8 mouse cellular contexts compared by ENCODE assay signal in genomic region chr4:118566161-118566676, GRCm38 (mm10). TPM values are rescaled to one million over a fixed set of nuclear protein-coding genes. Genes with fewer than 3 reads are reported as not detected.
DNase-seq lines count a peak whose midpoint lies in the region; TF ChIP-seq lines count a peak whose summit lies in the region.

No protein-coding gene starts in this region.

- no peak for TF ChIP-seq POLR2A in lung, adult 2 months (IDR thresholded peaks at IDR 0.05; ENCODE audit: borderline replicate concordance, extremely low read depth, low read depth, low read length)

- peak; percentile 64 to 81 for DNase-seq in cerebellum, postnatal 10 days
- DNase-seq in cerebellum, adult 9-11 months: no peak
- DNase-seq in ovary, postnatal 36 days (ENCODE audit: low spot score): peak; percentile 41
- DNase-seq in ovary, adult 18-20 months (ENCODE audit: low spot score): no peak
- peak; percentile 37 for DNase-seq in c-Kit-positive CD71-positive TER-119-negative erythroid progenitor cells, embryonic 14.5 days (ENCODE audit: low read depth)
- DNase-seq in kidney, adult 18-20 months: peak; percentile 62
- DNase-seq in lung, adult 2 months: peak; percentile 47
- peak; percentile 50 for DNase-seq in thymus, postnatal 0 days (ENCODE audit: low spot score)

- no peak overlapping the region for H3K4me3 ChIP-seq in lung, adult 2 months (replicated peaks; ENCODE audit: extremely low read depth, low read depth, low read length)

- H3K4me1 ChIP-seq in lung, adult 2 months (ENCODE audit: control insufficient read depth, insufficient read depth, low read length): no peaks in the 10 kb centered on the region

- TF ChIP-seq CTCF in lung, adult 2 months (IDR thresholded peaks at IDR 0.05; ENCODE audit: insufficient read depth, low read length): peak; percentile 85

- 25% methylated on average over 7 of the region's 7 CpGs for WGBS in lung, adult 2 months

RNA-seq across cellular contexts. Expression of gene Tmem125, which starts 22.4 kb away (rescaled TPM):
- 32.4 and 47.5 TPM in 2 replicates for polyA plus RNA-seq in lung, adult 2 months (2012; rRNA removed)
- polyA plus RNA-seq in thymus, postnatal 0 days (2015; fragmentation: Nextera tagmentation; extraction: Ambion mirVana): 0.60 and 1.1 TPM in 2 replicates

RNA-seq across cellular contexts. Expression of gene 2610528J11Rik, which starts 39.4 kb away (rescaled TPM):
- 17.0 and 17.7 TPM in 2 replicates for polyA plus RNA-seq in lung, adult 2 months (2012; rRNA removed)
- polyA plus RNA-seq in thymus, postnatal 0 days (2015; fragmentation: Nextera tagmentation; extraction: Ambion mirVana): 3.0 TPM in 2 replicates

RNA-seq across cellular contexts. Expression of gene Cfap57, which starts 54.4 kb away (rescaled TPM):
- polyA plus RNA-seq in lung, adult 2 months (2012; rRNA removed): 1.3 and 2.5 TPM in 2 replicates
- 0.14 and 0.15 TPM in 2 replicates for polyA plus RNA-seq in thymus, postnatal 0 days (2015; fragmentation: Nextera tagmentation; extraction: Ambion mirVana)

RNA-seq across cellular contexts. Expression of gene Ebna1bp2, which starts 54.4 kb away (rescaled TPM):
- polyA plus RNA-seq in lung, adult 2 months (2012; rRNA removed): 19.7 and 21.6 TPM in 2 replicates
- 209 and 229 TPM in 2 replicates for polyA plus RNA-seq in thymus, postnatal 0 days (2015; fragmentation: Nextera tagmentation; extraction: Ambion mirVana)

Comparison
In these comparisons a context has a peak if more than half of its experiments do, and no peak if none do; other contexts are left out.
1. DNase-seq: peak in cerebellum, postnatal 10 days (2 of 2), ovary, postnatal 36 days (single experiment), c-Kit-positive CD71-positive TER-119-negative erythroid progenitor cells, embryonic 14.5 days (single experiment), kidney, adult 18-20 months (single experiment), lung, adult 2 months (single experiment) and thymus, postnatal 0 days (single experiment); none in cerebellum, adult 9-11 months (single experiment) and ovary, adult 18-20 months (single experiment).
2. RNA of gene Tmem125, which starts 22.4 kb away (polyA plus RNA-seq): 32.4 to 47.5 TPM in lung, adult 2 months; 0.60 to 1.1 TPM in thymus, postnatal 0 days; every median in the first group is over 10 times any median in the second.